Mouse (Mus musculus) MEL (cell line): ENCODE results near the gene Chkb. TPM values are rescaled to one million over a fixed set of nuclear protein-coding genes. Genes with fewer than 3 reads are reported as not detected.
A peak's percentile ranks its signal among the peaks of the same experiment; 100 is the strongest.

Source experiments
- DNase-seq: peaks from one replicate; pipeline ENCODE4 v3.0.0; 2011; ENCODE audit warnings: low read depth, low spot score
- H3K27ac ChIP-seq: 2 replicates; pipeline ENCODE4 v1.5.1; 2012; ENCODE audit warnings: low read depth, mild to moderate bottlenecking, control low read depth, low read length, moderate library complexity; ENCODE audit not compliant: control insufficient read depth
- H3K27me3 ChIP-seq, 2 experiments: fragments of 150-350 bp in 1 of 2; sonication (generic) in 1 of 2; 2 replicates each; pipeline ENCODE4 v1.6.1; 2012; ENCODE audit warnings: low read length in 2 of 2, mild to moderate bottlenecking in 2 of 2, improper control_type of control experiment in 1 of 2, moderate library complexity in 1 of 2; ENCODE audit not compliant: insufficient read depth in 2 of 2, control insufficient read depth in 1 of 2
- H3K36me3 ChIP-seq, 2 experiments: 2 replicates each; pipeline ENCODE4 v1.6.1; 2012 to 2014; ENCODE audit warnings: low read length in 2 of 2, improper control_type of control experiment in 1 of 2, inconsistent platforms in 1 of 2, mild to moderate bottlenecking in 1 of 2; ENCODE audit not compliant: insufficient read depth in 2 of 2, control insufficient read depth in 1 of 2
- H3K4me1 ChIP-seq, 2 experiments: fragments of 150-350 bp in 1 of 2; sonication (generic) in 1 of 2; 2 replicates each; pipeline ENCODE4 v1.6.1; 2012; ENCODE audit warnings: low read length in 2 of 2, improper control_type of control experiment in 1 of 2, mild to moderate bottlenecking in 1 of 2; ENCODE audit not compliant: insufficient read depth in 2 of 2, control insufficient read depth in 1 of 2
- H3K4me3 ChIP-seq, 2 experiments: fragments of 150-350 bp in 1 of 2; sonication (generic) in 1 of 2; 2 replicates each; pipeline ENCODE4 v1.5.1; 2012; ENCODE audit warnings: low read depth in 2 of 2, low read length in 2 of 2, mild to moderate bottlenecking in 2 of 2, moderate library complexity in 2 of 2, control low read depth in 1 of 2, improper control_type of control experiment in 1 of 2; ENCODE audit not compliant: control insufficient read depth in 1 of 2, insufficient read depth in 1 of 2
- H3K79me2 ChIP-seq: 2 replicates; pipeline ENCODE4 v1.6.1; 2012; ENCODE audit warnings: mild to moderate bottlenecking, low read length, moderate library complexity; ENCODE audit not compliant: control insufficient read depth, poor library complexity, insufficient read depth
- H3K9ac ChIP-seq: 2 replicates; pipeline ENCODE4 v1.6.1; 2012; ENCODE audit warnings: low read depth, mild to moderate bottlenecking, control low read depth, low read length, moderate library complexity; ENCODE audit not compliant: control insufficient read depth, poor library complexity, severe bottlenecking
- H3K9me3 ChIP-seq: fragments of 150-350 bp; sonication (generic); replicated peaks from 2 replicates; pipeline ENCODE4 v1.6.1; 2012; ENCODE audit warnings: mild to moderate bottlenecking, low read length, improper control_type of control experiment, moderate library complexity; ENCODE audit not compliant: insufficient read depth
- CHD1 ChIP-seq: IDR thresholded peaks from 2 replicates; pipeline ENCODE4 v1.6.1; 2012; ENCODE audit warnings: low read depth, mild to moderate bottlenecking, inconsistent platforms, low read length, improper control_type of control experiment
- EP300 ChIP-seq, 2 experiments: IDR thresholded peaks; 2 replicates each; pipeline ENCODE4 v1.6.1; 2011; ENCODE audit warnings: improper control_type of control experiment in 2 of 2, low read length in 2 of 2, low read depth in 1 of 2, mild to moderate bottlenecking in 1 of 2
- HCFC1 ChIP-seq: IDR thresholded peaks from 2 replicates; pipeline ENCODE4 v1.6.1; 2012; ENCODE audit warnings: low read depth, mild to moderate bottlenecking, inconsistent platforms, low read length, improper control_type of control experiment, moderate library complexity
- NELFE ChIP-seq: IDR thresholded peaks from 2 replicates; pipeline ENCODE4 v1.6.1; 2011; ENCODE audit warnings: low read depth, low read length, improper control_type of control experiment
- POLR2A ChIP-seq, 2 experiments: IDR thresholded peaks; 2 replicates each; pipeline ENCODE4 v1.6.1; 2011 to 2012; ENCODE audit warnings: low read length in 2 of 2, mild to moderate bottlenecking in 2 of 2, control low read depth in 1 of 2, improper control_type of control experiment in 1 of 2, low read depth in 1 of 2, moderate library complexity in 1 of 2; ENCODE audit not compliant: control insufficient read depth in 1 of 2, insufficient read depth in 1 of 2, poor library complexity in 1 of 2
- POLR2AphosphoS2 ChIP-seq: IDR thresholded peaks from 2 replicates; pipeline ENCODE4 v1.6.1; 2011; ENCODE audit warnings: low read length, improper control_type of control experiment
- POLR2AphosphoS5 ChIP-seq: IDR thresholded peaks from 2 replicates; pipeline ENCODE4 v1.6.1; 2012; ENCODE audit warnings: low read depth, borderline replicate concordance, mild to moderate bottlenecking, inconsistent platforms, low read length, moderate library complexity, mixed read lengths
- SMC3 ChIP-seq: IDR thresholded peaks from 2 replicates; pipeline ENCODE4 v1.6.1; 2011; ENCODE audit warnings: low read depth, low read length, improper control_type of control experiment
- TCF12 ChIP-seq: IDR thresholded peaks from 2 replicates; pipeline ENCODE4 v1.6.1; 2014; ENCODE audit warnings: low read depth, mild to moderate bottlenecking, inconsistent platforms, low read length, improper control_type of control experiment, moderate library complexity
- UBTF ChIP-seq: IDR thresholded peaks from 2 replicates; pipeline ENCODE4 v1.6.1; 2012; ENCODE audit warnings: low read depth, mild to moderate bottlenecking, inconsistent platforms, low read length, improper control_type of control experiment, moderate library complexity, borderline replicate concordance; ENCODE audit not compliant: insufficient read depth
- USF1 ChIP-seq: IDR thresholded peaks from 2 replicates; pipeline ENCODE4 v1.6.1; 2014; ENCODE audit warnings: low read depth, mild to moderate bottlenecking, inconsistent platforms, low read length, improper control_type of control experiment, moderate library complexity
- USF2 ChIP-seq, 2 experiments: IDR thresholded peaks; 2 replicates each; pipeline ENCODE4 v1.6.1; 2011 to 2012; ENCODE audit warnings: improper control_type of control experiment in 2 of 2, low read length in 2 of 2, borderline replicate concordance in 1 of 2, inconsistent platforms in 1 of 2, low read depth in 1 of 2, mild to moderate bottlenecking in 1 of 2; ENCODE audit not compliant: insufficient read depth in 1 of 2
- ZC3H11A ChIP-seq: IDR thresholded peaks from 2 replicates; pipeline ENCODE4 v1.6.1; 2012; ENCODE audit warnings: low read depth, mild to moderate bottlenecking, inconsistent platforms, low read length, improper control_type of control experiment
- ZNF384 ChIP-seq: IDR thresholded peaks from 2 replicates; pipeline ENCODE4 v1.6.1; 2012; ENCODE audit warnings: low read depth, mild to moderate bottlenecking, inconsistent platforms, low read length, improper control_type of control experiment
- polyA plus RNA-seq, 2 experiments: library from polyadenylated mRNA; stranded (reverse) in 1 of 2; unstranded in 1 of 2; fragments of >175 nt in 1 of 2; fragments of >200 nt in 1 of 2; gene quantifications; 2 replicates each; pipeline versions ENCODE4 v1.2.1 to v1.2.4; 2012; ENCODE audit warnings: low replicate concordance in 2 of 2, low read depth in 1 of 2; ENCODE audit not compliant: insufficient read length in 2 of 2, insufficient read depth in 1 of 2, missing spikeins in 1 of 2
- total RNA-seq: library from RNA; depleted of rRNA; stranded (reverse); fragments of 300-350 nt; gene quantifications from 2 replicates; pipeline ENCODE4 v1.2.3, GENCODE M21; 2012

Chkb gene
- total and polyA plus RNA-seq, 3 experiments: 19.3 to 51.3 TPM; not detected in 1

- TF ChIP-seq ZC3H11A (no peak), CHD1 (no peak), EP300 (IDR thresholded peaks at IDR 0.05; ENCODE audit: low read depth in 1 of 2, low read length in 2 of 2) (no peak), UBTF (no peak), USF2 (IDR thresholded peaks at IDR 0.05; ENCODE audit: borderline replicate concordance in 1 of 2, insufficient read depth in 1 of 2, low read depth in 1 of 2, low read length in 2 of 2) (no peak), ZNF384 (no peak), TCF12 (no peak), HCFC1 (no peak), USF1 (no peak), NELFE (no peak)
- Histone ChIP-seq H3K4me1 (peaks cover 0 to 9% of the 10 kb centered on the region in 2 experiments; a peak in 2 of 4 replicates), H3K9me3 (no peaks in the 10 kb centered on the region), H3K9ac (peak within 1 kb of the TSS; percentile 74), H3K36me3 (no peaks in the 10 kb centered on the region), H3K27me3 (no peaks in the 10 kb centered on the region), H3K27ac (peak within 1 kb of the TSS; percentile 91), H3K79me2 (no peaks in the 10 kb centered on the region; the same call in 1 of the 2 replicates), H3K4me3 (peak within 1 kb of the TSS; percentile 71 to 76)
- no peak for DNase-seq
Measured at GRCm38 (mm10) chr15:89477091-89477491, 47.4 kb upstream of the Chkb start, which contains the start of gene Arsa. Gene Arsa, minus strand, starts transcription at chr15:89477425.

- peaks cover 0 to 9% of the 10 kb centered on the region in 2 experiments; a peak in 2 of 4 replicates for H3K4me1 ChIP-seq
- no peaks in the 10 kb centered on the region for H3K9me3 ChIP-seq
- H3K36me3 ChIP-seq: no peaks in the 10 kb centered on the region
- peak overlapping the region; percentile 71 to 76 for H3K4me3 ChIP-seq
- peak overlapping the region; percentile 91 for H3K27ac ChIP-seq
- peak overlapping the region; percentile 74 for H3K9ac ChIP-seq
- H3K79me2 ChIP-seq: no peaks in the 10 kb centered on the region; the same call in 1 of the 2 replicates
- H3K27me3 ChIP-seq: no peaks in the 10 kb centered on the region
- no peak for DNase-seq
- TF ChIP-seq SMC3 (peak; percentile 4; the same call in 1 of the 2 replicates), TCF12 (no peak; the same call in 1 of the 2 replicates), POLR2AphosphoS5 (no peak), NELFE (peak; percentile 53; the same call in 1 of the 2 replicates), POLR2AphosphoS2 (no peak), POLR2A (IDR thresholded peaks at IDR 0.05; ENCODE audit: control insufficient read depth in 1 of 2, insufficient read depth in 1 of 2, low read depth in 1 of 2, low read length in 2 of 2, poor library complexity in 1 of 2) (no peak)
Measured at GRCm38 (mm10) chr15:89476475-89476815, 46.7 kb upstream of the Chkb start.
